ENCODE assay signal across 8 mouse cellular contexts in the genomic region with DNA sequence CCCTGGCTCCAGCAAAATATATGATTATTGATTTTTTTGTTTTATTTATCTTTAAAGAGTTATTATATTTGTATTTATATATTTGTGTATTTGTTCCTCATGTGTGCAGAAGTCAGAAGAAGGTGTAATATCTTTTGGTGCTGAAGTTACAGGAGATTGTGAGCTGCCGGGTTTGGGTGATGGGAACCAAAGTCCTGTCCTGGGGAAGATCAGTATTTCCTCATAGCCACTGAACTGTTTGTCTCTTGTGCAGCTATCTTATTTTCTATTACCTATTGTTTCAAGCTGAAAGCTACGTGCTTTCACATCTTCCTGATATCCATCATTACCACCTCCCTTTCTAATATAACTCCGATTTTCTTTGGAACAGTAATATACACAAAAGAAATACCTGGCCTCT. TPM values are rescaled to one million over a fixed set of nuclear protein-coding genes. Genes with fewer than 3 reads are reported as not detected.
DNase-seq lines count a peak whose midpoint lies in the region; ATAC-seq and TF ChIP-seq lines count a peak whose summit lies in the region.

No protein-coding gene starts in this region.

- no peaks in the 10 kb centered on the region for H3K27me3 ChIP-seq in kidney, embryonic 14.5 days (ENCODE audit: control insufficient read depth, insufficient read depth, low read length)
- peaks cover 5% of the 10 kb centered on the region; the same call in 1 of the 2 replicates for H3K27me3 ChIP-seq in hindbrain, embryonic 15.5 days
- peaks cover 4% of the 10 kb centered on the region; the same call in 1 of the 2 replicates for H3K27me3 ChIP-seq in midbrain, embryonic 15.5 days (replicated peaks)

- H3K4me2 ChIP-seq in kidney, embryonic 14.5 days (replicated peaks; ENCODE audit: low read depth, low read length) = no peak overlapping the region
- H3K4me2 ChIP-seq in hindbrain, embryonic 15.5 days = peak overlapping the region; percentile 75
- H3K4me2 ChIP-seq in midbrain, embryonic 15.5 days = peak overlapping the region; percentile 61

- peak overlapping the region; percentile 87 for H3K4me3 ChIP-seq in kidney, embryonic 14.5 days (ENCODE audit: low read length)
- H3K4me3 ChIP-seq in bone marrow macrophage, adult 2 months (ENCODE audit: insufficient read depth, low read length) = peak overlapping the region; percentile 77; the same call in 1 of the 2 replicates
- peak overlapping the region; percentile 57 for H3K4me3 ChIP-seq in hindbrain, embryonic 15.5 days
- H3K4me3 ChIP-seq in midbrain, embryonic 15.5 days = peak overlapping the region; percentile 71

- WGBS in kidney, embryonic 14.5 days = 71% methylated on average over 3 of the region's 3 CpGs
- 82% methylated on average over 3 of the region's 3 CpGs for WGBS in hindbrain, embryonic 15.5 days
- 77% methylated on average over 3 of the region's 3 CpGs for WGBS in midbrain, embryonic 15.5 days

- no peaks in the 10 kb centered on the region for H3K9me3 ChIP-seq in kidney, embryonic 14.5 days (ENCODE audit: control insufficient read depth, low read length)
- no peaks in the 10 kb centered on the region for H3K9me3 ChIP-seq in hindbrain, embryonic 15.5 days
- no peaks in the 10 kb centered on the region for H3K9me3 ChIP-seq in midbrain, embryonic 15.5 days

- no peak for DNase-seq in kidney, adult 18-20 months
- DNase-seq in gastrocnemius, postnatal 14 days = no peak
- DNase-seq in yolk sac, embryonic 10.5 days (ENCODE audit: low spot score) = no peak
- DNase-seq in layer of hippocampus, adult 18-20 months (ENCODE audit: low spot score in 2 of 2) = no peak

- no peak for ATAC-seq in kidney, embryonic 14.5 days (ENCODE audit: low FRiP score, low TSS enrichment)
- ATAC-seq in hindbrain, embryonic 15.5 days (ENCODE audit: low FRiP score, low read depth) = no peak
- ATAC-seq in midbrain, embryonic 15.5 days (replicated peaks) = peak; percentile 26; the same call in 1 of the 2 replicates

- intact Hi-C loops in gastrocnemius, postnatal 14 days (cut with DNase I; ENCODE audit: low total_unique reads) = loop anchor here (10.0 kb wide), 1 partner anchor 389 kb away; no protein-coding TSS in a partner anchor

- peaks cover 6% of the 10 kb centered on the region; the same call in 1 of the 2 replicates for H3K4me1 ChIP-seq in kidney, embryonic 14.5 days (ENCODE audit: control insufficient read depth, insufficient read depth, low read length)
- H3K4me1 ChIP-seq in bone marrow macrophage, adult 2 months (ENCODE audit: control insufficient read depth, insufficient read depth, low read length) = peaks cover 5% of the 10 kb centered on the region
- H3K4me1 ChIP-seq in hindbrain, embryonic 15.5 days (replicated peaks) = peaks cover 12% of the 10 kb centered on the region
- peaks cover 9% of the 10 kb centered on the region for H3K4me1 ChIP-seq in midbrain, embryonic 15.5 days

- no peak overlapping the region for H3K9ac ChIP-seq in kidney, embryonic 14.5 days (ENCODE audit: low read depth, low read length)
- peak overlapping the region; percentile 59; the same call in 1 of the 2 replicates for H3K9ac ChIP-seq in hindbrain, embryonic 15.5 days
- H3K9ac ChIP-seq in midbrain, embryonic 15.5 days = no peak overlapping the region

- TF ChIP-seq POLR2A in bone marrow macrophage, adult 2 months (IDR thresholded peaks at IDR 0.05; ENCODE audit: borderline replicate concordance, low read depth, low read length) = no peak

- no peak overlapping the region for H3K27ac ChIP-seq in kidney, embryonic 14.5 days (ENCODE audit: low read depth, low read length)
- H3K27ac ChIP-seq in bone marrow macrophage, adult 2 months (ENCODE audit: insufficient read depth, low read depth, low read length) = no peak overlapping the region
- H3K27ac ChIP-seq in hindbrain, embryonic 15.5 days (replicated peaks) = peak overlapping the region; percentile 69; the same call in 1 of the 2 replicates
- H3K27ac ChIP-seq in midbrain, embryonic 15.5 days = 0 out of 2 replicates have a peak overlapping the region, but pooled peaks have one; percentile 64

- no peak for TF ChIP-seq CTCF in bone marrow macrophage, adult 2 months (IDR thresholded peaks at IDR 0.05; ENCODE audit: low read depth, low read length)

- peaks cover 16% of the 10 kb centered on the region for H3K36me3 ChIP-seq in kidney, embryonic 14.5 days (ENCODE audit: control insufficient read depth, insufficient read depth, low read length)
- H3K36me3 ChIP-seq in hindbrain, embryonic 15.5 days = peaks cover 10% of the 10 kb centered on the region; the same call in 1 of the 2 replicates
- H3K36me3 ChIP-seq in midbrain, embryonic 15.5 days (replicated peaks) = peaks cover 5% of the 10 kb centered on the region; the same call in 1 of the 2 replicates

RNA-seq across cellular contexts. Expression of a gene that starts 0.4 kb away (rescaled TPM):
- polyA plus RNA-seq in kidney, embryonic 14.5 days (2014; fragmentation: Nextera tagmentation; extraction: Ambion mirVana) = 8.2 and 12.2 TPM in 2 replicates
- 44.1 and 52.3 TPM in 2 replicates for polyA plus RNA-seq in bone marrow macrophage, adult 2 months (2012; ENCODE audit: insufficient read depth, insufficient read length, missing spikeins)
- 9.6 TPM in 2 replicates for polyA plus RNA-seq in hindbrain, embryonic 15.5 days (2015; fragmentation: Nextera tagmentation; extraction: Ambion mirVana)
- polyA plus RNA-seq in midbrain, embryonic 15.5 days (2015; fragmentation: Nextera tagmentation; extraction: Ambion mirVana) = 9.1 TPM in 2 replicates
- total RNA-seq in gastrocnemius, postnatal 14 days (2021) = 10 to 100 TPM; 10.2 to 10.4 TPM
- total RNA-seq in layer of hippocampus, adult 18-20 months (2021) = 100 to 1,000 TPM; 147 to 148 TPM

RNA-seq across cellular contexts. Expression of a gene that starts 17.0 kb away (rescaled TPM):
- polyA plus RNA-seq in kidney, embryonic 14.5 days (2014; fragmentation: Nextera tagmentation; extraction: Ambion mirVana) = not detected in 2 replicates
- polyA plus RNA-seq in bone marrow macrophage, adult 2 months (2012; ENCODE audit: insufficient read depth, insufficient read length, missing spikeins) = 1.8 and 2.1 TPM in 2 replicates
- not detected in 2 replicates for polyA plus RNA-seq in hindbrain, embryonic 15.5 days (2015; fragmentation: Nextera tagmentation; extraction: Ambion mirVana)
- polyA plus RNA-seq in midbrain, embryonic 15.5 days (2015; fragmentation: Nextera tagmentation; extraction: Ambion mirVana) = not detected in 2 replicates
- not detected for total RNA-seq in gastrocnemius, postnatal 14 days (2021)
- not detected for total RNA-seq in layer of hippocampus, adult 18-20 months (2021)

RNA-seq across cellular contexts. Expression of a gene that starts 40.8 kb away (rescaled TPM):
- polyA plus RNA-seq in kidney, embryonic 14.5 days (2014; fragmentation: Nextera tagmentation; extraction: Ambion mirVana) = 36.5 and 51.0 TPM in 2 replicates
- 24.4 and 28.0 TPM in 2 replicates for polyA plus RNA-seq in bone marrow macrophage, adult 2 months (2012; ENCODE audit: insufficient read depth, insufficient read length, missing spikeins)
- polyA plus RNA-seq in hindbrain, embryonic 15.5 days (2015; fragmentation: Nextera tagmentation; extraction: Ambion mirVana) = 61.9 and 62.4 TPM in 2 replicates
- 58.2 and 63.2 TPM in 2 replicates for polyA plus RNA-seq in midbrain, embryonic 15.5 days (2015; fragmentation: Nextera tagmentation; extraction: Ambion mirVana)
- 10 to 100 TPM; 29.9 to 36.0 TPM for total RNA-seq in gastrocnemius, postnatal 14 days (2021)
- total RNA-seq in layer of hippocampus, adult 18-20 months (2021) = 10 to 100 TPM; 52.2 to 55.7 TPM

Comparison
In these comparisons a context has a peak if more than half of its experiments do, and no peak if none do; other contexts are left out.
1. H3K27ac ChIP-seq: peak in hindbrain, embryonic 15.5 days (single experiment) and midbrain, embryonic 15.5 days (single experiment); none in kidney, embryonic 14.5 days (single experiment) and bone marrow macrophage, adult 2 months (single experiment).
2. Peak in every context shown above with its lines, with median percentiles within 50 percentile points of each other: H3K4me3 ChIP-seq.